Mouse (Mus musculus) gastrocnemius, adult 2 months (tissue): ENCODE measurements around the gene Kif13a. TPM values are rescaled to one million over a fixed set of nuclear protein-coding genes. Genes with fewer than 3 reads are reported as not detected.

Source experiments
- DNase-seq: peaks from one replicate; pipeline ENCODE4 v3.0.0; 2022
- H3K27ac ChIP-seq: fragments of 200-600 bp; 2 replicates; pipeline ENCODE4 v1.8.1; 2022; ENCODE audit warnings: mild to moderate bottlenecking
- H3K4me3 ChIP-seq: fragments of 200-600 bp; 2 replicates; pipeline ENCODE4 v1.8.1; 2022; ENCODE audit warnings: mild to moderate bottlenecking, moderate library complexity
- CTCF ChIP-seq: fragments of 200-600 bp; IDR thresholded peaks from 2 replicates; pipeline ENCODE4 v1.8.1; 2022; ENCODE audit warnings: antibody characterized with exemption, mild to moderate bottlenecking, moderate library complexity
- intact Hi-C: fragments of 180-260 bp; cut with DNase I; formaldehyde crosslinking; loops from one replicate; pipeline ENCODE4 v1.15.1; 2025
- total RNA-seq, 2 experiments: library from RNA; stranded (reverse); gene quantifications; 2 replicates each; pipeline ENCODE4 v1.2.3; 2021

Kif13a gene
- total RNA-seq, 2 experiments from 2014 or later = 90.6 to 92.3 TPM

GRCm38 (mm10) chr13:46739426-46739825 is 190.2 kb downstream of the Kif13a start:
- intact Hi-C loops = loop anchor here (5.0 kb wide), 1 partner anchor 38 kb away; no protein-coding TSS in a partner anchor
- H3K27ac ChIP-seq = peak overlapping the region; percentile 91
- DNase-seq = peak; percentile 48
- no peak for TF ChIP-seq CTCF
- peak overlapping the region; percentile 29; the same call in 1 of the 2 replicates for H3K4me3 ChIP-seq

- DNase-seq = no peak
- intact Hi-C loops = loop anchor here (5.0 kb wide), 1 partner anchor 40 kb away; no protein-coding TSS in a partner anchor
- TF ChIP-seq CTCF = no peak
Observed at GRCm38 (mm10) chr13:46737482-46737881, 192.2 kb downstream of the Kif13a start.

GRCm38 (mm10) chr13:46736479-46736865 is 193.2 kb downstream of the Kif13a start:
- intact Hi-C loops = loop anchor here (5.0 kb wide), 1 partner anchor 41 kb away; no protein-coding TSS in a partner anchor
- peak; percentile 52 for DNase-seq
- peak overlapping the region; percentile 85 for H3K4me3 ChIP-seq
- no peak for TF ChIP-seq CTCF
- H3K27ac ChIP-seq = peak overlapping the region; percentile 91

More at GRCm38 (mm10) chr13:46737482-46737881, 192.2 kb downstream of the Kif13a start:
- H3K4me3 ChIP-seq = peak overlapping the region; percentile 85
- H3K27ac ChIP-seq = peak overlapping the region; percentile 91

GRCm38 (mm10) chr13:46735808-46736478 is 193.7 kb downstream of the Kif13a start:
- Histone ChIP-seq H3K4me3 (peak overlapping the region; percentile 85), H3K27ac (peak overlapping the region; percentile 91)
- intact Hi-C loops = loop anchor here (5.0 kb wide), 1 partner anchor 41 kb away; no protein-coding TSS in a partner anchor
- TF ChIP-seq CTCF = peak; percentile 27; the same call in 1 of the 2 replicates
- peak; percentile 68 for DNase-seq

GRCm38 (mm10) chr13:46735219-46735807 is 194.4 kb downstream of the Kif13a start:
- Histone ChIP-seq H3K4me3 (peak overlapping the region; percentile 85), H3K27ac (peak overlapping the region; percentile 91)
- DNase-seq = no peak
- intact Hi-C loops = loop anchor here (5.0 kb wide), 1 partner anchor 42 kb away; no protein-coding TSS in a partner anchor
- no peak for TF ChIP-seq CTCF

GRCm38 (mm10) chr13:46729998-46730397 is 199.7 kb downstream of the Kif13a start:
- intact Hi-C loops = no loop called here
- no peak overlapping the region for H3K27ac ChIP-seq
- no peak for DNase-seq
- no peak for TF ChIP-seq CTCF
- no peak overlapping the region for H3K4me3 ChIP-seq

GRCm38 (mm10) chr13:46728411-46728810 is 201.3 kb downstream of the Kif13a start:
- H3K27ac ChIP-seq = peak overlapping the region; percentile 99
- intact Hi-C loops = no loop called here

GRCm38 (mm10) chr13:46727837-46728268 is 201.8 kb downstream of the Kif13a start, which contains the start of gene Nup153:
Gene Nup153 (minus strand): TSS chr13:46727940.
- Histone ChIP-seq H3K27ac (peak within 1 kb of the TSS; percentile 99), H3K4me3 (peak within 1 kb of the TSS; percentile 92)
- intact Hi-C loops = no loop called here
- DNase-seq = peak; percentile 98
- TF ChIP-seq CTCF = no peak

More at GRCm38 (mm10) chr13:46728411-46728810, 201.3 kb downstream of the Kif13a start:
- peak overlapping the region; percentile 92 for H3K4me3 ChIP-seq
- DNase-seq = no peak
- TF ChIP-seq CTCF = no peak

- intact Hi-C loops = no loop called here
- H3K27ac ChIP-seq = peak overlapping the region; percentile 99
- TF ChIP-seq CTCF = no peak
- peak overlapping the region; percentile 92 for H3K4me3 ChIP-seq
- DNase-seq = peak; percentile 83
Observed at GRCm38 (mm10) chr13:46727038-46727836, 202.4 kb downstream of the Kif13a start.

GRCm38 (mm10) chr13:46726288-46727037 is 203.2 kb downstream of the Kif13a start:
- intact Hi-C loops = no loop called here
- H3K27ac ChIP-seq = peak overlapping the region; percentile 99
- H3K4me3 ChIP-seq = peak overlapping the region; percentile 92
- no peak for TF ChIP-seq CTCF
- no peak for DNase-seq

- intact Hi-C loops = no loop called here
- peak overlapping the region; percentile 99 for H3K27ac ChIP-seq
- no peak for TF ChIP-seq CTCF
- no peak for DNase-seq
- H3K4me3 ChIP-seq = peak overlapping the region; percentile 92
Observed at GRCm38 (mm10) chr13:46725227-46725626, 204.4 kb downstream of the Kif13a start.
